Mouse (Mus musculus) naive thymus-derived CD4-positive, alpha-beta T cell, adult 2 months (primary cell): ENCODE results near the gene Olfr1317.

Source experiments
- DNase-seq: peaks from one replicate; pipeline ENCODE4 v3.0.0-alpha.2; 2011; ENCODE audit warnings: low read depth

The Olfr1317 gene

DNA sequence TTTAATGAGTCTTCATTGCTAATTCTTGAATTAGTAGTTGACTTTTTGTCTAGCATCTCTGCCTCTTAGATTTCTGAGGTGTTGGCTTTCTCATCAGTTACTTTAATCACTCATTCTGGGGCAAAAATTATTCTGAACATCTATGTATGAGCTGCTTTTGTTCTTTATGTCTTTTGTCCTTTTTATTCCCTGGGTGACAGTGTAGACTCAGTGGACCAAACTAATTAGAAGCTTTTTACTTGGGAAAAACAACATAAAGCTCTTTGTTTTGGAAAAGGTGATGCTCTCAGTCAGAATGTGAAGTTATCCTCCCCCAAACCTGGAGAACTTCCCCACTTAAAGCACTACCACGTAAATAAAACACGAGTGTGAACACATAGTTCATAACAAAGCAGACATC, at the start of gene Olfr1317:
TSS of gene Olfr1317 (plus strand) at position 301 of the 400 bp plus-strand sequence.
- no peak for DNase-seq

GRCm38 (mm10) chr2:112096681-112097080, 43.4 kb upstream of the Olfr1317 start, which contains the start of gene Olfr1314:
TSS of gene Olfr1314 (minus strand) at chr2:112096781.
- no peak for DNase-seq

- no peak for DNase-seq
Measured at GRCm38 (mm10) chr2:112115340-112115739, 24.8 kb upstream of the Olfr1317 start, which contains the start of gene Olfr1315-ps1. TSS of gene Olfr1315-ps1 (minus strand) at chr2:112115440.

DNA sequence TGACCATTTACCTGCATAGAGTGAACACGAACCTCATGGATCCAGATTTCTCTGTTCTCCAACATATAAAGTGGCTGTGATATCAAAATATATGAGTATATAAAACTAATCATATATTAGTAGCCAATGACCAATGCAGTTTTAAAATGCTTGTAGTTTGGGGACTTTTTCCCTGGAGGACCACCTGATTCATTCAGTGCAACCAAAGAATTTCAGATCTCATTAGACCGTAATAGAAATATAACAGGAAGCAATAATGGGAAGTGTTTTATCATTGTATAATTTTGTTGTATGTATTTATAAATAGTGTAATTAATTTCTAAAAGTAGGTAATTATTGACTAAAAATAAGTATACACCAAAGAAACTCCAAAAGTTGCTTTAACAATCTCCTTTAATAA, 5.3 kb upstream of the Olfr1317 start, which contains the start of gene Olfr1316:
TSS of gene Olfr1316 (minus strand) at position 101 of the 400 bp plus-strand sequence.
- no peak for DNase-seq

GRCm38 (mm10) chr2:112153898-112154297, 13.8 kb downstream of the Olfr1317 start, which contains the start of gene Olfr1318:
TSS of gene Olfr1318 (plus strand) at chr2:112154198.
- no peak for DNase-seq
